Mouse (Mus musculus): ENCODE data around the gene Mapt.

DNA sequence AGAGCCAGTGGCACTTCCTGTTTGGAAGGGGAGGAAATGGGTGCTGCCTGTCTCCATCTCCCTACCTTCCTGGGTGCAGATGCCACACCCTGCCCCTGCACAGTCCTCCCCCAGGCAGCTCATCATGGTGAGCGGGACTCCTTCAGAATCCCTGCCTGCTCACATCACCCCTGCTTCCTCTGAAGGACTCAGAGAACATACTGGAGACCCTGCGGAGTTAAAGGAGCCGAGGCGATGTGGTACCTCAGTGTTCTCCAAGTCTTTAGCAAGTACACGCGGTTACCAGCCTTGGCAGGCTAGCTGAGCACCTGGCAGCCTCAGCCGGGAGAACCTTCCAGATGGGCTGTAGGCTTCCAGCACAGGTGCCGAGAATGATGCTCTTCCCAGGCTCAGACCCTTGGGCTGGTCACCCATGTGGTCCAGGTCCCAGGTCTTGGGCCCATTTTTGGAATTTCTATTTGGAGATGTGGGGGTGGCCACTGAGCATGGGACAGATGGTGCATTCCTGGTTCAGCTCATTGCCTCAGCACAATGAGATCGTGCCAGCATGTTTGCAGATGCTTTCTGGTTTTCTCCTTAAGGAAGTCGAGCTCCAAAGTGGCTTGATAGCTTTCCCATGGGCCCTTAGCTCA is 23.3 kb downstream of the Mapt start:
- TF ChIP-seq CTCF (conservative IDR thresholded peaks at IDR 0.05; ENCODE audit: insufficient read depth, insufficient read length, low read depth, low read length) (no peak), POLR2A (IDR thresholded peaks at IDR 0.05; ENCODE audit: low read depth, low read length) (no peak)
